Mouse (Mus musculus): ENCODE results near the gene Gm10666. TPM values are rescaled to one million over a fixed set of nuclear protein-coding genes. Genes with fewer than 3 reads are reported as not detected.
"Not testable (repeated sequence)": the region's sequence is repeated elsewhere in the genome, so short reads cannot be mapped to it uniquely, and the experiment has no call there.

Gm10666 gene
- polyA plus RNA-seq (2012), result not detected in 2 replicates

DNA sequence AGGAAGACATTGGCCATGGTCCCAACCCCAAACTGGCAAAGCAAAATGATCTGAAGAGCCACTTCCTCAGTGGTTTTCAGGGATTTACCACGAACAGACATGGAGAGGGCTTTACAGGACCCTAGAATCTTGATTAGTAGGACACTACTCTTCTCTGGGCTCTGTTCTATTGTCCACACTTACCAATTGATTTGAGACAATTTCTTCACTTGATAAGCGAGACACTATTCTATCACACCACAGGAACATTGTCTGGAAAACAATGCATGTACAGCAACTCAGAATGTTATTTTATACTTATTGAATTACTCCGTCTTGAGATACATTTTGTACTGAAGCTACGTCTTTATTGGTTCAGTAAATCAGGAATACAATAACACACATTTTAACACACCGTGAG is at the start of gene Gm10666:
Gene Gm10666, minus strand, starts transcription at position 101 of the 400 bp plus-strand sequence.
- TF ChIP-seq GATA1 (IDR thresholded peaks at IDR 0.05; ENCODE audit: low read length), result not testable (repeated sequence)

DNA sequence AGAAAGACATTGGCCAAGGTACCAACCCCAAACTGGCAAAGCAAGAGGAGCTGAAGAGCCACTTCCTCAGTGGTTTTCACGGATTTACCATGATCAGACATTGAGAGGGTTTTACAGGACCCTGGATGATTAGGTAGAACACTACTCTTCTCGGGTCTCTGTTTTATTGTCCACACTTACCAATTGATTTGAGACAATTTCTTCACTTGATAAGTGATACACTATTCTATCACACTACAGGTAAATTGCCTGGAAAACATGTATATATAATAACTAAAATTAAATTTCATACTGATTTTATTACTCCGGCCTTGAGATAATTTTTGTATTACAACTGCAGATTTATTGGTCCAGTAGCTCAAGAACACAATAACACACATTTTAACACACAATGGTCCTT is 29.4 kb upstream of the Gm10666 start, which contains the start of gene Vmn1r142:
Gene Vmn1r142, minus strand, starts transcription at position 101 of the 400 bp plus-strand sequence.
- TF ChIP-seq GATA1 (IDR thresholded peaks at IDR 0.05; ENCODE audit: low read length), result not testable (repeated sequence)

DNA sequence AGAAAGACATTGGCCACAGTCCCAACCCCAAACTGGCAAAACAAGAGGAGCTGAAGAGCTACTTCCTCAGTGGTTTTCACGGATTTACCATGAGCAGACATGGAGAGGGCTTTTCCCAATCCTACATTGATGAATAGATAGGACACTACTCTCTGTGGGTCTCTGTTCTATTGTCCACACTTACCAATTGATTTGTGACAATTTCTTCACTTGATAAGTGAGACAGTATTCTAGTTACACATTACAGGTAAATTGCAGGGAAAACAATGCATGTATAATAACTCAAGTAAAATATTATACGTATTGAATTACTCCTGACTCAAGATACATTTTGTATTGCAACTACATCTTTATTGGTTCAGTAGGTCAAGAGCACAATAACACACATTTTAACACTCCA is 16.4 kb downstream of the Gm10666 start, which contains the start of gene Gm16451:
Gene Gm16451, minus strand, starts transcription at position 101 of the 400 bp plus-strand sequence.
- not testable (repeated sequence) for TF ChIP-seq GATA1 (IDR thresholded peaks at IDR 0.05; ENCODE audit: low read length)

Other genes with a start within 250 kb of the Gm10666 start
- gene Gm5891, start 213.4 kb downstream of the Gm10666 start, polyA plus RNA-seq (2012), result not detected in 2 replicates
- gene Vmn1r137, start 140.2 kb downstream of the Gm10666 start, polyA plus RNA-seq (2012), result not detected in 2 replicates
- not detected in 2 replicates for gene Vmn1r138, start 105.8 kb downstream of the Gm10666 start, polyA plus RNA-seq (2012)
- not detected in 2 replicates for gene Gm6176, start 78.4 kb downstream of the Gm10666 start, polyA plus RNA-seq (2012)
- gene Vmn1r139, start 65.7 kb downstream of the Gm10666 start, polyA plus RNA-seq (2012), result not detected in 2 replicates
- not detected in 2 replicates for gene Gm16451, start 16.5 kb downstream of the Gm10666 start, polyA plus RNA-seq (2012)
- not detected in 2 replicates for gene Vmn1r142, start 29.3 kb upstream of the Gm10666 start, polyA plus RNA-seq (2012)
- gene Vmn1r143, start 54.6 kb upstream of the Gm10666 start, polyA plus RNA-seq (2012), result not detected in 2 replicates
- not detected in 2 replicates for gene Gm8653, start 66.5 kb upstream of the Gm10666 start, polyA plus RNA-seq (2012)
- gene Gm8453, start 94.7 kb upstream of the Gm10666 start, polyA plus RNA-seq (2012), result not detected in 2 replicates
- not detected in 2 replicates for gene Gm4187, start 195.0 kb upstream of the Gm10666 start, polyA plus RNA-seq (2012)
- not detected in 2 replicates for gene Gm8660, start 236.3 kb upstream of the Gm10666 start, polyA plus RNA-seq (2012)

All from G1E-ER4 (cell line).